Mouse (Mus musculus) urinary bladder, adult 2 months (tissue): ENCODE measurements around the gene Acsl6. TPM values are rescaled to one million over a fixed set of nuclear protein-coding genes. Genes with fewer than 3 reads are reported as not detected.
"Not testable (repeated sequence)": the region's sequence is repeated elsewhere in the genome, so short reads cannot be mapped to it uniquely, and the experiment has no call there.

Experiments
- DNase-seq: peaks from one replicate; pipeline ENCODE4 v3.0.0; 2022; ENCODE audit warnings: low spot score
- polyA plus RNA-seq: library from polyadenylated mRNA; depleted of rRNA; stranded (reverse); fragments of >200 nt; gene quantifications from 2 replicates; pipeline ENCODE4 v1.2.3, GENCODE M21; 2012; rRNA removed

Acsl6 gene
- polyA plus RNA-seq, result 0.96 and 1.1 TPM in 2 replicates

GRCm38 (mm10) chr11:54303728-54304470 lies at the start of gene Acsl6:
Gene Acsl6, plus strand, starts transcription at chr11:54303798.
- no peak for DNase-seq

DNA sequence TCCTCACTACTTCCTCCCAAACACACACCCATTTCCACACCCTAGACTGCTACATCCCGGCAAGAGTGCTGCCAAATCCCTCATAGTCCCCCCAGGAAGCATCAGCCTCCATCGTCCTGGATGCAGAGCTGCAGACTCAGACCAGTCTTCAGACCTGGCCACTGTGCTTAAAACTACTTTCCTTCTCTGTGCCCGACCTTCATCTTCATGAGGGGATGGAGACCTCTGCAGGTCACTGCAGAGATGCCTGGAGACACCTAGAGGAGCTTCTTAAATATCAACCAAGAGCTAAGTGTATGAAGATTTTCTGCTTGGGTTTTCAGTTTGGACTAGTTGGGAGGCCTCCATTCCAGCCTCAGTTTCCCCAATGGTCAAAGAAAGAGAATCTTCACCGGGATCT lies 49.5 kb upstream of the Acsl6 start:
- DNase-seq, result no peak

DNA sequence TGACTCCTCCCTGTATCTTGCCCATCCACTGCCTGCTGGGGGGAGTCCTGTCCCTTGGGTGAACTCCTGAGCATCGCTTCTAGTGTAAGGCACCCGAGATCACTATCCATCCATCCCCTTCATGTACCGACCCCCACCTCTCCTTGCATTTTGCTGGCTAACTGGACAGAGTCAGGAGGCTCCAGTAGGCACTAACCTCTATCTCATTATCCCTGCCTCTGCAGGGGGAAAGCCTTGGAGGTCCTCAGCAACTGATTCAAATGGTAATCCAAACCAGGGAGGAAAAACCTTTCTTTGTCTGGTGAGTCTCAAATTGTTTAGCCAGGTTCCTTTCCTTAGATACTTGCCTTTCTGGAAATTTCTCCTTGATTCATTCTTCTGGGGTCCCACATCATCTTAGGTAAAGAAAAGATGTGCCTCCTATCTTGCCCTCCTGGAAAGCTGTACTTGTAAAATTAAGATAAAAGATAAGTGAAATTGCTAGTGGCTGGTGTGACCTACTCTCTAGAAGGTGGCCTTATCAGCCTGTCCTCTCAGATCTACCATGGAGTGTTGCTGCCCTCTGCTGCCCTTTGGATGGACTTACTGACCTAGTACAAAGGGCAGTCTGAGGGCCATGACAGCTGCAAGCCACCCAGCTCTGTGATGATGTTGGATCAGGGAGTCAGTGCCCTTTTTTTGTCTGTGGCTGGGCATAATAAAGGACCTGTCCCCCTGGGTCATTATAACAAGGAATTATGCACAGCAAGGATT lies 46.8 kb upstream of the Acsl6 start:
- peak; percentile 30 for DNase-seq

- DNase-seq, result no peak
Observed at GRCm38 (mm10) chr11:54263405-54264031, 40.1 kb upstream of the Acsl6 start.

DNA sequence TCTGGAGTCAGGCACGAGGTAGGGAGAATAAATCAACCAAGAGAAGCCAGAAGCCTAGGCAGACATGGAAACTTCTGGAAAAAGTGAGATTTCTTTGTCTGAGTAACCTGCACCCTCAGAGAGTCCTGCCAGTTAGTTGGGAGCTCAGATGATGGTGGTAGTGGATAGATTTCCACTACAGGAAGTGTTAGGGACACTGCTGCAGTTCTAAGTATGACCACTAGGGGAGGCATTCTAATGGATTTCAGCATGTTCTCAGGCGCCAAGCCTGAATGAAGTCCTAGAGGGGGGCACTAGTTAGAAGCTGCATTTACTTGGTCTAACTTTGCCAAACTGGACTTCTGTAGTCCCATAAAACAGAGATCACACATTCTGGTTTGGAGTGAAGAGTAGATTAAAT lies 39.1 kb upstream of the Acsl6 start:
- DNase-seq, result no peak

- no peak for DNase-seq
Observed at GRCm38 (mm10) chr11:54267177-54267576, 36.4 kb upstream of the Acsl6 start, which contains the start of gene Il3. Gene Il3, minus strand, starts transcription at chr11:54267277.

- no peak for DNase-seq
Observed at GRCm38 (mm10) chr11:54269191-54269896, 34.3 kb upstream of the Acsl6 start.

DNA sequence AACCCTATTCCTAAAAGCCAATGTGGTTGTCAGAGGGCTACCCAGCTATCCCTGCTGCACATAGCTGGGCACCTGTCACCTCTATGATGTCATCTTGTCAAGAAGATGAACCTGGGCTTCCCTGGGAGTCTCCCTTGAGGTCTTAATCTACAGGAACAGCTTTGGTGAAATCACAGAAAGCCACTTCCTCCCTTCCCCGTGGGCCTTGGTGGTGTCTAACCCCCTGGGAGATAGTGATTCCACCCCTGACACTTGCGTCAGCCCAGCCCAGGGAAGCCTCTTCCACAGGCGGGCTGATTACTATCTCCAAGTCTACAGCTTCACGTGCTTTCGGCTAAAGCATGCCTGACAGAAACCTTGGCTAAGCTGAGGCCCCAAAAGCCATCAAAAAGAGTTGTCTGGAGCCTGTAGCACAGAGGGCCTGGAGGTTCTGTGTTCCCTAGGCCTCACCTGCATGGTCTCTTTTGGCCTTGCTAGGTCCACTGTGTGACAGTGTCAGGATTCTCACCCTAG lies 32.1 kb upstream of the Acsl6 start:
- DNase-seq, result no peak

DNA sequence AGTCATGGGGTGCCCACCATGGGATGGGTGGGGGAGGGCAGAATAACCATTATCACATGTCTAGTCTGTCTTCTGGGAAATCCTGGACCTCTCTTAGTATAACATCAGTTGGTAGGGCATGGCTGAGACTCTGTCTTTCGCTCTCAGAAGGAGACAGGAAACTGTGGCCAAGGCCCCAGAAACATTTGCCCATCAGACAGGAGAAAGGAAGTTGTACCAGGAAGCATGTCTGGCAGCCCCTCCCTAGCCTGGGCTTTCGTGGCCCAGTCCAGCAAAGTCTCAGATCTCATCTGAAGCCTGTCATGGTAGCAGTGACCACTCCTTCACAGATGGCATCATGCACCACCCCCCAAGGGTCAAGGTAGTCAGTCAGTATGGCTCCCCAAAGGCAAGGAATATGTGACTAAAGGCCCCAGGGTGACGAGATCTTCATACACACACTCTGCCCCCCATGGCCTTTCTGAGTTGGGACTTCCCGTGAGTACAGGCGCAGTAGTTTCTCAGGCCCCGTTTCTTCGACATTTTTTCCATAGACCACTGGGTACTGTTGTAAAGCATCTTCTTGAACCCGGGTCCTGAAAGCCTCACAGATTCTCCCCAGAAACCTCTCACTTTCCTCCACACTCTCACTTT lies 15.7 kb upstream of the Acsl6 start:
- no peak for DNase-seq

- no peak for DNase-seq
Observed at GRCm38 (mm10) chr11:54292163-54292562, 11.4 kb upstream of the Acsl6 start.

- no peak for DNase-seq
Observed at GRCm38 (mm10) chr11:54293980-54294807, 9.4 kb upstream of the Acsl6 start.

- no peak for DNase-seq
Observed at GRCm38 (mm10) chr11:54295971-54296370, 7.6 kb upstream of the Acsl6 start.

- DNase-seq, result no peak
Observed at GRCm38 (mm10) chr11:54296734-54297133, 6.9 kb upstream of the Acsl6 start.

DNA sequence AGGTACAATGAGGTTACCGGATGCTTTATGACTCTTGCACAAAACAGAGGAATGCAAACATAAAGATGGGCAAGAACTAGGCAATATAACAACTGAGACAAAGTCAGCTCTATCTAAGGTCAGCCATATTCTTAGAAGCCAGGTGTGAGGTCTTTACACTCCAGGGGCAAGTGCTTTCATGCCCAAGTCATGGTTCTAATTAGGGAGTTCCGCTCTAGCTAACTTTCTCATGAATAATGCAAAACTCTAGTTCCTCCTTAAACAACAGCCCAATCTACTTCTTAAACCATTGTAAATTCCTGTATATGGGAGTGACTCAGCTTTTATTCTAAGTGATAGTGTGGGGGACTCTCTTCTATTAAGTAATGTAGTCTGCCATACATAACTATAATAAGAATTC lies 6.1 kb upstream of the Acsl6 start:
- DNase-seq, result not testable (repeated sequence)

DNA sequence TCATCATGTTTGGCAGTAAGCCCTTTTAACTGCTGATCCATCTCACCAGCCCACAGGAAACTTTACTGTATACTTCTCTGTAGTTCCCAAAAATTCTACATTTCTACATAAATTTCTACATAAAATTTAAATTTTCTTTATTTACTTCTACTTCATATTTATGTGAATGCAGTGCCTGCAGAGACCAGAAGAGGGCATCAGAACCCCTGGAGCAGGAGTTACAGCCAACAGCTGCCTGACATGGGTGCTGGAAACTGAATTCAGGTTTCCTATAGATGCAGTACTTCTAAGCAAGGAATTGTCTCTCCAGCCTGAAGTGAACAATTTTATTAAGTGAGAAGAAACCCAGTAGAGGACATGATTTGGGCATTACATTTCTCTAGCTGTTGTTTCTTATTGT lies 4.8 kb upstream of the Acsl6 start:
- DNase-seq, result no peak

GRCm38 (mm10) chr11:54301994-54302393 lies 1.6 kb upstream of the Acsl6 start:
- no peak for DNase-seq

DNA sequence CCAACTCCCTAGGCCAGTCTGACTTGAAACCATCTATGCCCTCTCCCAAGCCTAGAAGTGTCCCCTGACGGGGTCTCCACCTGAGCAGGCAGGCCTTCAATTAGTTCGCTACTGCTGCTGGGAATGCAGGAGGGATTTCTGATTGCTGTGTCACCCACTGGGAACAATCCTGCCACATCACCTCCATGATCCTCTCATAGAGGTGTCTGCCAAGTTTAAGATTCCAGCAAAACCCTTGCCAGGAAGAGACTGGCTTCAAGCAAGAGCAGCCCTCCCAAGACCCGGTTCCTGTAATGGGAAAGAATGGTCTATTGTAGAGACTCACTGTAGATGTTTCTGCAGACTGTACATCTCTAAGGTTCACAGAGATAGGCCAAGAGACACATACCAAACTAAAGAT lies 992 bp upstream of the Acsl6 start:
- no peak for DNase-seq

- DNase-seq, result no peak
Observed at GRCm38 (mm10) chr11:54303076-54303727, 396 bp upstream of the Acsl6 start.

- DNase-seq, result no peak
Observed at GRCm38 (mm10) chr11:54304471-54304873, 874 bp downstream of the Acsl6 start.

DNA sequence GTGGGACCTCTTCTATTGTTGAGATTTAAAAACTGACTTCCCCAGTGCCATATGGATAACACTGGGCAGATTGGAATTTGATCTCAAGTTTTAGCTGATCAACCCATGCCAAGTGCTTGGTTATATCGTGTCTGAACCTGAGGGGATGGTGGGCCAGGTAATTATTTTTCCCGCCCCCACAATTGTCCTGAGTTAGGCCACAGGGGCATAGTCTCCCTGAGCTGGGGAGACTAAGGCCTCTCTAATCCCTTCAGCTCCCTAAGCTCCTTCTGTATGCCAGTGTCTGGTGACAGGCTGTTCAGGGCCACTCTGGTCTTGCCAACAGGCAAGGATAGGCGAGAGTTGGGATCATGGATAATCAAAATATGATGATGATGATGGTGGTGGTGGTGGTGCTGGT lies 1.7 kb downstream of the Acsl6 start:
- DNase-seq, result no peak
